Mouse (Mus musculus): ENCODE measurements at regions not wholly inside any gene's neighbourhood (a gene's known extent, or its start where the extent isn't known, plus 50 kb on each side); places are given as distances from the start of the nearest gene placed in this dataset.

DNA sequence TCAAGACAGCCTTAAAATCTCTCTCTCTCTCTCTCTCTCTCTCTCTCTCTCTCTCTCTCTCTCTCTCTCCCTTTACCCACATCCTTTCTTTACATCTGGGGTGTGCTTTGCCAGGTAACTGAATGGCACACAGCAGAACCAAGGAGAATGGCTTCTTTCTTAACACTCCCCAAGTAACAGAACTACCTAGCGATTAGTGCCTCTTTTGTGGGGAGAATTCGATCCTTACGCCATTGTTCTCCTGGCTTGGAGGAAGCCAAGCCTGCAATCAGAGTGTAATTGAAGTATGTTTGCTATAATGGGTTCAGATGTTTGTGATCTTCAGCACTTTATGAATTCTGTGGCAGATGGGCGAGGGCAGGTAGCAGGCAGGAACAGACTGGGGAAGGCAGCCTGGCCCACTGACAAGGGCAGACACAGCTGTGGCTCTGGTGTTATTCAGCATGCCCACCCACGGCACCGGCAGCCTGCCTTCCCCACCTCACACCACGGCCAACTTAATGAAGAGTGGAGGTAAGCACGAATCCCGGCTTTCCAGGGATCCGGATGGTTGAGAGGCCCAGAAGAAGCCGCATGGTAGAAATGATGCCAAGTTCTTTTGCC lies 83.0 kb upstream of the Rcn1 start:
- Histone ChIP-seq H3K27ac (ENCODE audit: low read depth) (no peak overlapping the region), H3K9me3 (ENCODE audit: low read length) (no peaks in the 10 kb centered on the region), H3K4me1 (ENCODE audit: insufficient read depth) (no peaks in the 10 kb centered on the region), H3K4me2 (ENCODE audit: low read depth, low read length) (no peak overlapping the region), H3K27me3 (ENCODE audit: insufficient read depth, low read length) (no peaks in the 10 kb centered on the region), H3K9ac (replicated peaks) (no peak overlapping the region), H3K4me3 (ENCODE audit: low read depth, low read length) (no peak overlapping the region), H3K36me3 (replicated peaks; ENCODE audit: insufficient read depth, low read length) (no peaks in the 10 kb centered on the region)
- DNase-seq (no peak), ATAC-seq (no peak)
- TF ChIP-seq CTCF (IDR thresholded peaks at IDR 0.05; ENCODE audit: low read depth) = no peak
- TF ChIP-seq EP300 (IDR thresholded peaks at IDR 0.05; ENCODE audit: low read depth) = no peak
- 71% methylated on average over 11 of the region's 11 CpGs for WGBS (ENCODE audit: insufficient replicate concordance)

DNA sequence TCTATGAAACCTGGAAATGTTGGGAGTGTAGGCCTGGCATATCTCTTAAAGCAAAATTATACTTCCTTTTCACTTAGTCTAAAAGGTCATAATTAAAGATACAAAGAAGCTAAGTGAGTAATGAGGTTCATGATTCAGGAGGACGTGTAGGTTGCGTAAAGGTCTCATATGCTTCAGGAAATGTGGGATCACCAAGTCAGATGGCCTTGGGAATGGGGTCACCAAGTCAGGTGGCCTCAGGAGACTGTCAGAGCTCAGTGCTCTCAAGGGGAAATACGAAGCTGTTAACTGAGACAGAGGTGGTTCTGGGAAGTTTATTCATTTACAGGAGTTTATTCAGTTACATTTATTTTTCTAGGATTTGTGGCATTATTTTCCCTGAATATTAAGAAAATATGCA lies 85.4 kb upstream of the Rcn1 start:
- Histone ChIP-seq H3K9ac (replicated peaks) (no peak overlapping the region), H3K4me3 (ENCODE audit: low read depth, low read length) (no peak overlapping the region), H3K4me1 (ENCODE audit: insufficient read depth) (no peaks in the 10 kb centered on the region), H3K4me2 (ENCODE audit: low read depth, low read length) (no peak overlapping the region), H3K36me3 (replicated peaks; ENCODE audit: insufficient read depth, low read length) (no peaks in the 10 kb centered on the region), H3K27ac (ENCODE audit: low read depth) (no peak overlapping the region), H3K27me3 (ENCODE audit: insufficient read depth, low read length) (no peaks in the 10 kb centered on the region), H3K9me3 (ENCODE audit: low read length) (no peaks in the 10 kb centered on the region)
- DNase-seq (no peak), ATAC-seq (no peak)
- TF ChIP-seq CTCF (IDR thresholded peaks at IDR 0.05; ENCODE audit: low read depth) = no peak
- no peak for TF ChIP-seq EP300 (IDR thresholded peaks at IDR 0.05; ENCODE audit: low read depth)
- 58% methylated on average over 3 of the region's 3 CpGs for WGBS (ENCODE audit: insufficient replicate concordance)

GRCm38 (mm10) chr2:105485286-105485685 lies 86.2 kb upstream of the Rcn1 start:
- DNase-seq (no peak), ATAC-seq (no peak)
- H3K4me1 ChIP-seq (ENCODE audit: insufficient read depth) = no peaks in the 10 kb centered on the region
- 83% methylated on average over 8 of the region's 8 CpGs for WGBS (ENCODE audit: insufficient replicate concordance)
- H3K4me2 ChIP-seq (ENCODE audit: low read depth, low read length) = no peak overlapping the region
- TF ChIP-seq CTCF (IDR thresholded peaks at IDR 0.05; ENCODE audit: low read depth) (no peak), EP300 (IDR thresholded peaks at IDR 0.05; ENCODE audit: low read depth) (no peak)
- no peak overlapping the region for H3K9ac ChIP-seq (replicated peaks)
- H3K36me3 ChIP-seq (replicated peaks; ENCODE audit: insufficient read depth, low read length) = no peaks in the 10 kb centered on the region
- no peak overlapping the region for H3K27ac ChIP-seq (ENCODE audit: low read depth)
- H3K4me3 ChIP-seq (ENCODE audit: low read depth, low read length) = no peak overlapping the region
- H3K27me3 ChIP-seq (ENCODE audit: insufficient read depth, low read length) = no peaks in the 10 kb centered on the region
- no peaks in the 10 kb centered on the region for H3K9me3 ChIP-seq (ENCODE audit: low read length)

DNA sequence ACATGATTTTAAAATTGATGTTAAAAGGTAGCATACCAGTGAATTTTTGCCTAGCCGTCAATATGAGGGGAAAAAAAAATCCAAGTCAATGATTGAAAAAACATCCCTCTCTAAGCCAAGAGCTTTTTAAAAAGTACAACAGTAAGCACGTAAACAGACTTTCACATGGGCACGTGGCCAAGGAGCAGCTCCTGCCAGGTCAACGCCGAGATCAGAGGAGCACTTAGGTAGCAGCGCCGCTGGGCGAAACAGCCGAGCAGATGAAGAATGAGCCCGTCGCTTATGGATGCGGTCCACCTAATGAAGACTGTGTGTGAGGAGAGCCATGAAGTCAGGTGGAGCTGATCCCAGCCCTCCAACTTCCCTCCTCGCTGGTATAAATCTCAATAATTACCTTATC lies 96.7 kb upstream of the Rcn1 start:
- no peak for DNase-seq
- Histone ChIP-seq H3K36me3 (replicated peaks; ENCODE audit: insufficient read depth, low read length) (no peaks in the 10 kb centered on the region), H3K4me1 (ENCODE audit: insufficient read depth) (no peaks in the 10 kb centered on the region), H3K27ac (ENCODE audit: low read depth) (no peak overlapping the region), H3K4me2 (ENCODE audit: low read depth, low read length) (no peak overlapping the region), H3K27me3 (ENCODE audit: insufficient read depth, low read length) (no peaks in the 10 kb centered on the region), H3K9ac (replicated peaks) (no peak overlapping the region), H3K9me3 (ENCODE audit: low read length) (no peaks in the 10 kb centered on the region), H3K4me3 (ENCODE audit: low read depth, low read length) (no peak overlapping the region)
- TF ChIP-seq CTCF (IDR thresholded peaks at IDR 0.05; ENCODE audit: low read depth) = no peak
- TF ChIP-seq EP300 (IDR thresholded peaks at IDR 0.05; ENCODE audit: low read depth) = no peak
- ATAC-seq = no peak
- 84% methylated on average over 13 of the region's 13 CpGs for WGBS (ENCODE audit: insufficient replicate concordance)

GRCm38 (mm10) chr2:105504197-105504596 lies 105.1 kb upstream of the Rcn1 start:
- no peak overlapping the region for H3K4me2 ChIP-seq (ENCODE audit: low read depth, low read length)
- no peaks in the 10 kb centered on the region for H3K4me1 ChIP-seq (ENCODE audit: insufficient read depth)
- no peak for ATAC-seq
- no peak overlapping the region for H3K4me3 ChIP-seq (ENCODE audit: low read depth, low read length)
- no peaks in the 10 kb centered on the region for H3K9me3 ChIP-seq (ENCODE audit: low read length)
- 44% methylated on average over 2 of the region's 2 CpGs for WGBS (ENCODE audit: insufficient replicate concordance)
- TF ChIP-seq EP300 (IDR thresholded peaks at IDR 0.05; ENCODE audit: low read depth) (no peak), CTCF (IDR thresholded peaks at IDR 0.05; ENCODE audit: low read depth) (no peak)
- DNase-seq = no peak
- no peaks in the 10 kb centered on the region for H3K27me3 ChIP-seq (ENCODE audit: insufficient read depth, low read length)
- no peaks in the 10 kb centered on the region for H3K36me3 ChIP-seq (replicated peaks; ENCODE audit: insufficient read depth, low read length)
- no peak overlapping the region for H3K9ac ChIP-seq (replicated peaks)
- no peak overlapping the region for H3K27ac ChIP-seq (ENCODE audit: low read depth)

- TF ChIP-seq EP300 (IDR thresholded peaks at IDR 0.05; ENCODE audit: low read depth) (no peak), CTCF (IDR thresholded peaks at IDR 0.05; ENCODE audit: low read depth) (no peak)
- ATAC-seq = no peak
- 78% methylated on average over 4 of the region's 4 CpGs for WGBS (ENCODE audit: insufficient replicate concordance)
Observed at GRCm38 (mm10) chr2:105505554-105505953, 106.4 kb upstream of the Rcn1 start.

GRCm38 (mm10) chr2:105507160-105507559 lies 108.0 kb upstream of the Rcn1 start:
- DNase-seq (no peak), ATAC-seq (no peak)
- Histone ChIP-seq H3K36me3 (replicated peaks; ENCODE audit: insufficient read depth, low read length) (no peaks in the 10 kb centered on the region), H3K27ac (ENCODE audit: low read depth) (no peak overlapping the region), H3K9ac (replicated peaks) (no peak overlapping the region), H3K4me3 (ENCODE audit: low read depth, low read length) (no peak overlapping the region), H3K4me1 (ENCODE audit: insufficient read depth) (no peaks in the 10 kb centered on the region), H3K27me3 (ENCODE audit: insufficient read depth, low read length) (no peaks in the 10 kb centered on the region), H3K9me3 (ENCODE audit: low read length) (no peaks in the 10 kb centered on the region), H3K4me2 (ENCODE audit: low read depth, low read length) (no peak overlapping the region)
- WGBS (ENCODE audit: insufficient replicate concordance) = 30% methylated on average over 4 of the region's 4 CpGs
- TF ChIP-seq EP300 (IDR thresholded peaks at IDR 0.05; ENCODE audit: low read depth) = no peak

More at GRCm38 (mm10) chr2:105505554-105505953, 106.4 kb upstream of the Rcn1 start:
- Histone ChIP-seq H3K9me3 (ENCODE audit: low read length) (no peaks in the 10 kb centered on the region), H3K4me3 (ENCODE audit: low read depth, low read length) (no peak overlapping the region), H3K4me2 (ENCODE audit: low read depth, low read length) (no peak overlapping the region), H3K9ac (replicated peaks) (no peak overlapping the region), H3K4me1 (ENCODE audit: insufficient read depth) (no peaks in the 10 kb centered on the region), H3K27ac (ENCODE audit: low read depth) (no peak overlapping the region), H3K36me3 (replicated peaks; ENCODE audit: insufficient read depth, low read length) (no peaks in the 10 kb centered on the region), H3K27me3 (ENCODE audit: insufficient read depth, low read length) (no peaks in the 10 kb centered on the region)
- no peak for DNase-seq
